Mouse (Mus musculus): ENCODE measurements around the gene Vmn2r91. TPM values are rescaled to one million over a fixed set of nuclear protein-coding genes. Genes with fewer than 3 reads are reported as not detected.
"Not testable (repeated sequence)": the region's sequence is repeated elsewhere in the genome, so short reads cannot be mapped to it uniquely, and the experiment has no call there.

The Vmn2r91 gene
- polyA plus RNA-seq (2015; fragmentation: Nextera tagmentation; extraction: Ambion mirVana): not detected in 2 replicates

GRCm38 (mm10) chr17:18084716-18085115 lies at the start of gene Vmn2r91:
Gene Vmn2r91 (plus strand): TSS chr17:18085016.
- not testable (repeated sequence) for H3K4me2 ChIP-seq (replicated peaks); H3K4me1 ChIP-seq; H3K27ac ChIP-seq; H3K9me3 ChIP-seq; H3K4me3 ChIP-seq; H3K27me3 ChIP-seq; H3K9ac ChIP-seq; H3K36me3 ChIP-seq; ATAC-seq (ENCODE audit: low FRiP score, low read depth)

GRCm38 (mm10) chr17:18049124-18049523 lies 35.7 kb upstream of the Vmn2r91 start, which contains the start of gene Vmn2r124:
Gene Vmn2r124 (plus strand): TSS chr17:18049424.
- no peak within 1 kb of the TSS for H3K4me3 ChIP-seq
- 56% methylated on average over 2 of the region's 2 CpGs for WGBS
- H3K36me3 ChIP-seq: no peaks in the 10 kb centered on the region
- ATAC-seq (ENCODE audit: low FRiP score, low read depth): no peak
- no peak within 1 kb of the TSS for H3K9ac ChIP-seq
- no peaks in the 10 kb centered on the region for H3K27me3 ChIP-seq
- no peak within 1 kb of the TSS for H3K4me2 ChIP-seq (replicated peaks)
- no peak within 1 kb of the TSS for H3K27ac ChIP-seq
- no peaks in the 10 kb centered on the region for H3K9me3 ChIP-seq
- no peaks in the 10 kb centered on the region for H3K4me1 ChIP-seq

- not testable (repeated sequence) for H3K4me2 ChIP-seq (replicated peaks); H3K4me1 ChIP-seq; H3K27ac ChIP-seq; H3K9me3 ChIP-seq; H3K9ac ChIP-seq; H3K27me3 ChIP-seq; ATAC-seq (ENCODE audit: low FRiP score, low read depth); H3K36me3 ChIP-seq; H3K4me3 ChIP-seq
- 56% methylated on average over 1 of the region's 1 CpGs for WGBS
Observed at GRCm38 (mm10) chr17:18095626-18096025, 10.8 kb downstream of the Vmn2r91 start.

GRCm38 (mm10) chr17:18102265-18102664 lies 17.4 kb downstream of the Vmn2r91 start:
- 87% methylated on average over 3 of the region's 3 CpGs for WGBS
- not testable (repeated sequence) for H3K9ac ChIP-seq; H3K4me2 ChIP-seq (replicated peaks); H3K27ac ChIP-seq; H3K4me3 ChIP-seq; H3K27me3 ChIP-seq; H3K4me1 ChIP-seq; H3K36me3 ChIP-seq; H3K9me3 ChIP-seq; ATAC-seq (ENCODE audit: low FRiP score, low read depth)

GRCm38 (mm10) chr17:18151587-18151986 lies 66.8 kb downstream of the Vmn2r91 start, which contains the start of gene Vmn2r92:
Gene Vmn2r92 (plus strand): TSS chr17:18151887.
- WGBS: 64% methylated on average over 1 of the region's 1 CpGs
- H3K36me3 ChIP-seq: not testable (repeated sequence)

GRCm38 (mm10) chr17:18161194-18161593 lies 76.4 kb downstream of the Vmn2r91 start:
- H3K9ac ChIP-seq; H3K9me3 ChIP-seq; H3K4me2 ChIP-seq (replicated peaks); ATAC-seq (ENCODE audit: low FRiP score, low read depth); H3K27me3 ChIP-seq; H3K4me1 ChIP-seq; H3K4me3 ChIP-seq; H3K27ac ChIP-seq; H3K36me3 ChIP-seq: not testable (repeated sequence)
- WGBS: 66% methylated on average over 2 of the region's 2 CpGs

More at GRCm38 (mm10) chr17:18151587-18151986, 66.8 kb downstream of the Vmn2r91 start, which contains the start of gene Vmn2r92:
- not testable (repeated sequence) for H3K4me3 ChIP-seq; ATAC-seq (ENCODE audit: low FRiP score, low read depth); H3K27ac ChIP-seq; H3K4me1 ChIP-seq; H3K27me3 ChIP-seq; H3K9ac ChIP-seq; H3K4me2 ChIP-seq (replicated peaks); H3K9me3 ChIP-seq

Other genes with a start within 250 kb of the Vmn2r91 start
- gene Has1, start 229.8 kb upstream of the Vmn2r91 start, polyA plus RNA-seq (2015; fragmentation: Nextera tagmentation; extraction: Ambion mirVana): 1.5 and 1.7 TPM in 2 replicates
- not detected in 2 replicates for gene Fpr1, start 201.1 kb upstream of the Vmn2r91 start, polyA plus RNA-seq (2015; fragmentation: Nextera tagmentation; extraction: Ambion mirVana)
- not detected in 2 replicates for gene Fpr2, start 197.2 kb upstream of the Vmn2r91 start, polyA plus RNA-seq (2015; fragmentation: Nextera tagmentation; extraction: Ambion mirVana)
- not detected in 2 replicates for gene Fpr3, start 197.2 kb upstream of the Vmn2r91 start, polyA plus RNA-seq (2015; fragmentation: Nextera tagmentation; extraction: Ambion mirVana)
- not detected in 2 replicates for gene Fpr-rs4, start 63.3 kb upstream of the Vmn2r91 start, polyA plus RNA-seq (2015; fragmentation: Nextera tagmentation; extraction: Ambion mirVana)
- not detected in 2 replicates for gene Vmn2r124, start 35.6 kb upstream of the Vmn2r91 start, polyA plus RNA-seq (2015; fragmentation: Nextera tagmentation; extraction: Ambion mirVana)
- not detected in 2 replicates for gene Vmn2r92, start 66.9 kb downstream of the Vmn2r91 start, polyA plus RNA-seq (2015; fragmentation: Nextera tagmentation; extraction: Ambion mirVana)
- not detected in 2 replicates for gene Vmn2r94, start 192.7 kb downstream of the Vmn2r91 start, polyA plus RNA-seq (2015; fragmentation: Nextera tagmentation; extraction: Ambion mirVana)
- not detected in 2 replicates for gene Vmn2r93, start 213.1 kb downstream of the Vmn2r91 start, polyA plus RNA-seq (2015; fragmentation: Nextera tagmentation; extraction: Ambion mirVana)